Comparison of ENCODE assay signal across 10 mouse cellular contexts in the genomic region with DNA sequence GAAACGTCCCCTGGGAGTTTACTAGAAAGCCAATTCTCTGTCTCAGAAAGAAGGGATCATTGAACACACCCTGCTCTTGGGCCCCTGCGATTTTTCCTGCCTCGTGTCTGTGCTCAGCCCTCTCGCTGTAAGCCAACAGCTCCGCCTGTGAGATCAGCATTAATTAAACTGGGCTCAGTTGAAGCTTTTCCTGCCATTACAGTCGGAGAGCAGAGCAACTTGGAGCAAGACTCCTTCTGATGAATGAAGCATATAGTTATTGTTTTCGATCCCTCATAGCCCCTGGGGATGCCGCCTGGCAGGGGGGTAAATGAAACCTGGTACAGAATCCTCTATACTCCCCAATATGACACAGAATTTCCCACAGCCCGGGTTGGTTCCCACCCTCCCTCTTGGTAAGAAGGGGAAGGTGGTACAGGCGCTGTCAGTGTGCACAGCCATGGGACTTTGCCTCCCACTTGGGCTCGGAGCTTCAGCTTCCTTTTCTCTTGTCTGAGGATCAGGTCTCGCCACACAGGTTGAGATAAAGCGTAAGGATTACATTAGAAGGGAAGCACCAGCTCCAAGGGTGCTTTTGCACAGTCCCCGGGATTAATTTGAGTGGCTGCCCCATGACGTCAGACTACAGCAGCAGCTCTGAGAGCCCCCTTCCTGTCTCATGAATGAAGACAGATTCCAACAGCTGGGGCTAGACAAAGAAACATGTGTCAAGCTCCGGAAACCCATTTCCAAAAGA.
DNase-seq lines count a peak whose midpoint lies in the region; ATAC-seq and TF ChIP-seq lines count a peak whose summit lies in the region.
"Had no signal": no experiment of that assay in that cellular context is flagged by ENCODE, and none has a peak within 500 bp of the region (broad histone marks: within the 10 kb centered on the region; RNA-seq: fewer than 3 reads in every experiment).

No protein-coding gene starts in this region.

- peak; percentile 76 for ATAC-seq in forebrain, embryonic 13.5 days
- no peak for ATAC-seq in liver, postnatal 0 days

- peak overlapping the region; percentile 57 for H3K4me3 ChIP-seq in E14TG2a.4 (replicated peaks; ENCODE audit: low read length)
- peak overlapping the region; percentile 12 for H3K4me3 ChIP-seq in forebrain, embryonic 13.5 days
- no peak overlapping the region; the same call in 1 of the 2 replicates for H3K4me3 ChIP-seq in midbrain, embryonic 10.5 days
- H3K4me3 ChIP-seq in liver, postnatal 0 days (ENCODE audit: low read depth, low read length): no peak overlapping the region
- H3K4me3 ChIP-seq: liver, embryonic 15.5 days had no signal

- peak overlapping the region; percentile 85 for H3K27ac ChIP-seq in forebrain, embryonic 13.5 days
- H3K27ac ChIP-seq in midbrain, embryonic 10.5 days (replicated peaks): peak overlapping the region; percentile 85
- H3K27ac ChIP-seq in liver, postnatal 0 days (ENCODE audit: low read depth): no peak overlapping the region
- H3K27ac ChIP-seq: liver, embryonic 15.5 days had no signal

- no peaks in the 10 kb centered on the region for H3K36me3 ChIP-seq in E14TG2a.4 (ENCODE audit: insufficient read depth, low read length)
- H3K36me3 ChIP-seq in forebrain, embryonic 13.5 days (ENCODE audit: poor library complexity, severe bottlenecking): no peaks in the 10 kb centered on the region
- no peaks in the 10 kb centered on the region for H3K36me3 ChIP-seq in midbrain, embryonic 10.5 days
- no peaks in the 10 kb centered on the region for H3K36me3 ChIP-seq in liver, postnatal 0 days (replicated peaks; ENCODE audit: insufficient read depth, low read length)
- H3K36me3 ChIP-seq: liver, embryonic 15.5 days had no signal

- TF ChIP-seq EP300 in liver, postnatal 0 days (IDR thresholded peaks at IDR 0.05; ENCODE audit: low read depth): no peak

- no peak for TF ChIP-seq CTCF in E14TG2a.4 (conservative IDR thresholded peaks at IDR 0.05; ENCODE audit: low read length)
- TF ChIP-seq CTCF in liver, postnatal 0 days (IDR thresholded peaks at IDR 0.05; ENCODE audit: low read depth): no peak

- H3K9ac ChIP-seq in forebrain, embryonic 13.5 days: peak overlapping the region; percentile 32
- H3K9ac ChIP-seq in liver, postnatal 0 days (replicated peaks): no peak overlapping the region
- H3K9ac ChIP-seq: liver, embryonic 15.5 days had no signal

- peaks cover 42% of the 10 kb centered on the region for H3K27me3 ChIP-seq in E14TG2a.4 (ENCODE audit: insufficient read depth, low read length)
- H3K27me3 ChIP-seq in forebrain, embryonic 13.5 days: no peaks in the 10 kb centered on the region
- peaks cover 34% of the 10 kb centered on the region for H3K27me3 ChIP-seq in midbrain, embryonic 10.5 days (ENCODE audit: low read depth, poor library complexity, severe bottlenecking)
- no peaks in the 10 kb centered on the region for H3K27me3 ChIP-seq in liver, postnatal 0 days (ENCODE audit: insufficient read depth, low read length)

- DNase-seq in embryo, embryonic 10 days (ENCODE audit: low spot score): peak; percentile 31
- DNase-seq in embryo, embryonic 9.5 days (ENCODE audit: extremely low spot score): no peak
- DNase-seq in midbrain, embryonic 10.5 days (ENCODE audit: low spot score): peak; percentile 60
- DNase-seq in natural killer cell, adult 2 months (ENCODE audit: low spot score in 2 of 2): no peak
- no peak for DNase-seq in cerebellum, adult 11 months
- no peak for DNase-seq in liver, postnatal 0 days
- DNase-seq: cerebellum, adult 18-20 months had no signal

- WGBS in forebrain, embryonic 13.5 days: 7% methylated on average over 16 of the region's 16 CpGs
- WGBS in midbrain, embryonic 10.5 days: 30% methylated on average over 16 of the region's 16 CpGs
- 43% methylated on average over 16 of the region's 16 CpGs for WGBS in liver, postnatal 0 days (ENCODE audit: insufficient replicate concordance)

- H3K4me2 ChIP-seq in forebrain, embryonic 13.5 days: peak overlapping the region; percentile 54
- no peak overlapping the region for H3K4me2 ChIP-seq in liver, postnatal 0 days (ENCODE audit: low read depth, low read length)
- H3K4me2 ChIP-seq: liver, embryonic 15.5 days had no signal

- peaks cover 48% of the 10 kb centered on the region for H3K4me1 ChIP-seq in E14TG2a.4 (replicated peaks; ENCODE audit: low read depth, low read length)
- peaks cover 62% of the 10 kb centered on the region for H3K4me1 ChIP-seq in forebrain, embryonic 13.5 days
- H3K4me1 ChIP-seq in midbrain, embryonic 10.5 days: peaks cover 60% of the 10 kb centered on the region
- H3K4me1 ChIP-seq in liver, postnatal 0 days (ENCODE audit: insufficient read depth): no peaks in the 10 kb centered on the region
- H3K4me1 ChIP-seq: liver, embryonic 15.5 days had no signal

- H3K9me3 ChIP-seq in E14TG2a.4 (ENCODE audit: low read length): peaks cover 17% of the 10 kb centered on the region
- H3K9me3 ChIP-seq in forebrain, embryonic 13.5 days (replicated peaks): no peaks in the 10 kb centered on the region
- no peaks in the 10 kb centered on the region for H3K9me3 ChIP-seq in midbrain, embryonic 10.5 days (replicated peaks)
- no peaks in the 10 kb centered on the region for H3K9me3 ChIP-seq in liver, postnatal 0 days (ENCODE audit: low read length)
- H3K9me3 ChIP-seq: liver, embryonic 15.5 days had no signal

Comparison
In these comparisons a context has a peak if more than half of its experiments do, and no peak if none do; other contexts are left out.
1. DNase-seq: peak in embryo, embryonic 10 days (single experiment) and midbrain, embryonic 10.5 days (single experiment); none in embryo, embryonic 9.5 days (single experiment), natural killer cell, adult 2 months (0 of 2), cerebellum, adult 11 months (single experiment) and liver, postnatal 0 days (single experiment).
2. H3K4me3 ChIP-seq: peak in E14TG2a.4 (single experiment) and forebrain, embryonic 13.5 days (single experiment); none in midbrain, embryonic 10.5 days (single experiment) and liver, postnatal 0 days (single experiment).